Mouse (Mus musculus) liver, adult (tissue): ENCODE data around the gene Sec1.

Source experiments
- GATA4 ChIP-seq: IDR thresholded peaks from 2 replicates; pipeline ENCODE4 v1.6.1; 2014; ENCODE audit warnings: mild to moderate bottlenecking, low read length; ENCODE audit not compliant: insufficient replicate concordance

The Sec1 gene

GRCm38 (mm10) chr7:45713396-45713795 lies 19.2 kb upstream of the Sec1 start:
- TF ChIP-seq GATA4, result no peak

- peak; percentile 33; the same call in 1 of the 2 replicates for TF ChIP-seq GATA4
Observed at GRCm38 (mm10) chr7:45712022-45712757, 18.0 kb upstream of the Sec1 start.

GRCm38 (mm10) chr7:45711316-45712021 lies 17.3 kb upstream of the Sec1 start:
- TF ChIP-seq GATA4, result no peak

- no peak for TF ChIP-seq GATA4
Observed at GRCm38 (mm10) chr7:45710477-45711191, 16.4 kb upstream of the Sec1 start.

GRCm38 (mm10) chr7:45709677-45710355 lies 15.6 kb upstream of the Sec1 start:
- no peak for TF ChIP-seq GATA4

- no peak for TF ChIP-seq GATA4
Observed at GRCm38 (mm10) chr7:45709036-45709435, 14.8 kb upstream of the Sec1 start.

- no peak for TF ChIP-seq GATA4
Observed at GRCm38 (mm10) chr7:45708221-45708761, 14.1 kb upstream of the Sec1 start.

GRCm38 (mm10) chr7:45707375-45707967 lies 13.3 kb upstream of the Sec1 start:
- no peak; the same call in 1 of the 2 replicates for TF ChIP-seq GATA4

- TF ChIP-seq GATA4, result no peak
Observed at GRCm38 (mm10) chr7:45706721-45707241, 12.6 kb upstream of the Sec1 start.

GRCm38 (mm10) chr7:45705873-45706281 lies 11.7 kb upstream of the Sec1 start:
- TF ChIP-seq GATA4, result no peak

- no peak for TF ChIP-seq GATA4
Observed at GRCm38 (mm10) chr7:45705443-45705864, 11.3 kb upstream of the Sec1 start.

GRCm38 (mm10) chr7:45704730-45705442 lies 10.7 kb upstream of the Sec1 start, which contains the start of gene Dbp:
TSS of gene Dbp (plus strand) at chr7:45705088.
- TF ChIP-seq GATA4, result peak; percentile 5; the same call in 1 of the 2 replicates

GRCm38 (mm10) chr7:45704046-45704559 lies 9.9 kb upstream of the Sec1 start:
- TF ChIP-seq GATA4, result no peak
